Mouse (Mus musculus): ENCODE data around the gene Fam71f1.

Gene Fam71f1

DNA sequence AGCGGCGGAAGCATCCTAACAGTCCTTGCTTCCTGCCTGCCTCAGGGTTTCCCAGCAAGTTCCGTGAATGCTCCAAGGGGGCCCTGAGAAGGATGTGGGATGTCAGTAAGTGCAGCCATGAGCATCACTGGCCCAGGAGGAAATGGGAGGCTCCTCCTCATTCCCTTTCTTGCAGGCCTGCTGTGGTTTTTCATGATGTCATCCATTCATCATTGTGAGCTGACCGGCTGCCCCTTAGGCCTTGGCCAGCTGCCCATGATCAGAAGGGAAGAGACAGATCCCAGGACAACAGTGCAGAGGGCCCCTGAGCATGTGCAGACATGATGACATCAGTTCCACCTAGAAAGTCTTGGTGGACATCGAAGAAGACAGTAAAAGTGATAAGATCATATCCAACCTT lies at the start of gene Fam71f1:
Fam71f1 (plus strand) TSS at position 262 of the 400 bp plus-strand sequence.
- no peak for DNase-seq (ENCODE audit: low spot score)

GRCm38 (mm10) chr6:29270961-29271360 lies 48.0 kb upstream of the Fam71f1 start:
- no peak for DNase-seq (ENCODE audit: low spot score)

DNA sequence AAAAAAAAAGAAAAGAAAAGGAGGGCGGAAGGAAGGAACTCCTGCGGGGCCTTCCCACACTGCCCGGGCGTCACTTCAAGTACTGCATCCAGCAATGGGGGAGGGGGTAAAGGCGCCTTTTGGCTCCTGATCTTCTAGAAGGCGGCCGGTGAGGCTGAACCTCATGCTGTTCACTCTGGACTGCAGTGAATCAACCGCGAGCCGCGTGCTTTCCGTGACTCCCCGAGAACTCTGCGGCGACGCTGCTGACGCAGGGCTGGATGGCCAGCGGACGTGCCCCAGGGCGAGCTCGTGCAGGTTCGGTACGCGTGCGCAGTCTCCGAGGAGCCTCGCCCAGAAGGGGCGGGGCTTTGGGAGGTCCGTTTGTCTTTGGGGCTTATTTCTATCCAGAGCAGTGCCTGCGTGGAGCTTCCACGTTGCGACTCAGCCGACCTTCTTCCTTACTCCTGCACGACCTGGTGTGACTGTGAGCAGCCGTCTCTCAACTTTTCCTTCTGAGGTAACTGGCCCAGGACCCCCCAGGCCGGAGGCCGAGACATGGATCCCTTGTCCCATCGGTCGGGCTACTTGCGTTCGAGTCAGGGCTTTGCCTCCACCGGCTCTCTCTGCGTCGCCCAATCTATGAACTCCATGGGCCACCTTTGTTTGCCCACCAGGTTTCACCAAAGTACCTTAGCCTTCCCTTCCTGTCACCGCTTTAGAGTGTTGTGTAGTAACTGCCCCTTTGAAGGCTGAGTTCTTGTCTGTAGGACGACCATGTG lies 46.4 kb upstream of the Fam71f1 start, which contains the start of gene Hilpda:
Hilpda (plus strand) TSS at position 177 of the 761 bp plus-strand sequence.
- DNase-seq (ENCODE audit: low spot score): peak; percentile 92

DNA sequence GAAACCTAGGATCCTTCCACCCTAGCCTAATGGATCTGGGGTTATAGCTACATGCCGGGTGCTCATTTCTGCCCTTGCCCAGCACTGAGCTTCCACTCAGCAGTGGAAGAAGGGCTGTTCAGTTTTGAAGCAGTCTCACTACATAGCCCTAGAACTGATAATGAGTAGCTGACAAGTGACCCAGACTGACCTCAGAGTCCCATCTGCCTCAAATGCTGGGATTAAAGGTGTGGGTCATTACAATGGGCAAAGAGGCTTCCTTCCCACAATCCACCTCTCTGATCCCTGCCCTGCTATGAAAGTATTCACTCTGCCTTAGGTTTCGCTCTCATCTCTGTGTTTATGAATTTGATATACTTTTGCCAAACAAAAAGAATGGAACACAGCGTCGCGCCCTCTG lies 42.2 kb upstream of the Fam71f1 start:
- DNase-seq (ENCODE audit: low spot score): no peak

DNA sequence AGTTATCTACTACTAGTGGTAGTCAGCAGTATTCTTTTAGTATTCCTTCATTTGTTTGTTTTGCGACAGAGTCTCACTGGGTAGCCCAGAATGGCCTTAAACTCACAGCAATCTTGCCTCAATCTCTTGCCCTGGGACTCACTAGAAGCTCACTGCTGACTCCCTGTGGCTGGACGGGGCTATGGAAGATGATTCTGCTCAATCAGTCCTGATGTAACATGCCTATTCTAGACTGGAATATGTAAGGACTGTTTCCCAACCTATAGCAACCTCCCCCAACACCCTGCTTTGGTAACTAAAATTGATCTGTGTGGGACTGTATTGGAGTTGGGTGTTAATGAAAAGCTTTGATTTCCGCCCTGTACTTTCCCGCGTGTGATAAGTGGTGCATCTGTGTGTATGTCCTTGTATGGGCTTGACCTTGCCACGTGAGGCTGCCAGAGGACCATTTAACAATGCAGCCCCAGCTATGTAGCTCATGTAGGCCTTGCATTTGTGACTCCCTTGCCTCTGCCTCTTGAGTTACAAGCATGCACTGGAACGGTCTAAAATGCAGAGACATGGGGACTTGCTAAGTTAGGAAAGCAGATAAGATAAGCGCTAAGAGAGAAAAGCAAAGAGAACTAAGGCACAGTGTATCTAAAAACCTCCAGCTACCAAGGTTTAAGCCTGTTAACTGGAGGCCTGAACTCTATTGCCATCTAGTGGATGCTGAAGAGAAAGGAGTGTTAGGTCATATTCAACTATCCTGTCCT lies 40.2 kb upstream of the Fam71f1 start:
- no peak for DNase-seq (ENCODE audit: low spot score)

DNA sequence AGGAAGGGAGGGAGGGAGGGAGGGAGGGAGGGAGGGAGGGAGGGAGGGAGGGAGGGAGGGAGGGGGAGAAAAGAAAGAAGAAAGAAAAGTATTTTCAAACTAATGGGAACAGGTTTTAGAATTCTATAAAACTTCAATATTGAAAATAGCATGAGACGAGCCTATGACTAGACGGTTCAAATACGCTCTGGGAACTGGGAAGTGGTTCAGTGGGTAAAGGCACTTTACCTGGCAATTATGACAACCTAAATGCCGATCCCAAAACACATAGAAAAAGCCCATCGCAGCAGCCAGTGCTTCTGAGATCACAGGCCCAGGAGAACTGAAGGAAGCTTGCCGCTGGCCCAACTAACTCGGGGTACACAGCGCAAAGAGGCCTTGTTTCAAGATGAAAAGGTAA lies 39.6 kb upstream of the Fam71f1 start, which contains the start of gene Fam71f2:
Fam71f2 (plus strand) TSS at position 301 of the 400 bp plus-strand sequence.
- DNase-seq (ENCODE audit: low spot score): no peak

DNA sequence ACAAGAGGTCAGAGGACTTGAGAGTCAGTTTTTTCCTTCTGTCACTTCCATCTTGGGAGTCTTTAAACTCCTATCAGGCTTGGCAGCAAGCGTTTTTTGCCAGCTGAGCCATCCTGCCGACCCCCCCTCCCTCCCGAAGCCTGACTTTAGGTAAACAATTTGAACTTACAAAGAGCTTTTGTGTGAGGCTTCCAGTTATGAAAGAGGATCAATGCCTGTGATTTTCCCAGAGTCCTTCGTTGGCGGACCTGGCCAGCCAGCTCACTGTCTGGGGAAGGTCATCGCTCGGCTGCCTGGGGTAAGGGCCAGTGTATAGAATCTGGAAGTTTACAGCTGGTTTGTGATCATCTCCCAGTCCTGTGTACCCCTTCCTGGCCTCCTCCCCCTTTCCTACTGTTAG lies 38.3 kb upstream of the Fam71f1 start:
- no peak for DNase-seq (ENCODE audit: low spot score)

- DNase-seq (ENCODE audit: low spot score): no peak
Measured at GRCm38 (mm10) chr6:29286870-29287269, 32.1 kb upstream of the Fam71f1 start.

DNA sequence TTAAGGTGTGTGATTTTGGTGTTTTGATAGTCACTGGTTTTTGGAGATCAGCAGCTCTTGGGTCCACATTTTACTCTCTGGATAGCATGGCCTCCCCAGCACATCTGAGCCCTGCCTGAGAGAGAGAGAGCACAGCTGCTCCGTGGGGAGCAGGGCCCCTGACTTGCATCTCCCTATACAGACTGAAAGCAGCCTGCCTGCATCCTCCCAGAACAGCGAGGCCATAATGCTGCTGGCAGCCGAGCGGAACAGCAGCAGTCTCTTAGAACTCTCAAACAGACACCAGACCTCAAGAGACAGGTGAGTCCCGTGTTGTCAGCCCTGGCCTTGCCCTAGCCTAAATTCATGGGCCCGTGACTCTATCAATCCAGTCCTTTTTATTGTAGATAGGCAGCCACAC lies 31.5 kb upstream of the Fam71f1 start:
- no peak for DNase-seq (ENCODE audit: low spot score)

- DNase-seq (ENCODE audit: low spot score): no peak
Measured at GRCm38 (mm10) chr6:29287944-29288343, 31.0 kb upstream of the Fam71f1 start.

DNA sequence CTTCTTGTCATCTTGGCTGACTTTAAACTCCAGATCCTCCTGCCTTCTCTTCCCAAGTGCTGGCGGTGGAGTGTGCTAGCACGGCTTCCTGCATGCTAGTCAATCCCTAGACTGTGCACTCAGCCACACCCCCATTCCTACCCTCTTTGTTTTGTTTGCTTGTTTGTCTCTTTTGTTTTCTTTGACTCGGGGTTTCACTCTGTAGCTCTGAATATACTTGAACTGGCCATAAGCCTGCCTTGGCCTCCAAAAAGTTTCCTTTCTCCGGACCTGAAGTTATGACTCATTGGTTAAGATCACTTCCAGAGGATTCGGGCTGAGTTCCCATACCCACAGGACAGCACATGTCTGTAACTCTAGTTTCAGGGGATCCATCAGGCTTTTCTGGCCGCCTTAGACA lies 30.3 kb upstream of the Fam71f1 start:
- DNase-seq (ENCODE audit: low spot score): no peak

DNA sequence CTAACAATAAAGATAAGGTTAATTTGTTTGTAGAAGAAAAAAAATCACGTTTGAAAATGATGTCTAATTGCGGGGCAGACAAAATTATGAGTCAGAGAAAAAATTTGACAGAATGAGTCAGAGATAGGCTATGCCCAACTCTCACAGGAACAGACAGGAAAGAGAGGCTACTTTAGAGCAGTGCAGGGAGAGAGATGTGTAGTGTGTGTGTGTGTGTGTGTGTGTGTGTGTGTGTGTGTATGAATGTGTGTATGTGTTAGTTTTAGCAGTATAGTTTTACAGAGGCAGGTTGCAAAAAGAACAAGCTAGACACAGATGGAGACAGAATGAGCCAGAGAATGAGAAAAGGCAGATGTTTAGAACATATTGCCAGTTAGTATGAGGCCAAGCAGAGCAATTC lies 19.8 kb upstream of the Fam71f1 start:
- no peak for DNase-seq (ENCODE audit: low spot score)

- DNase-seq (ENCODE audit: low spot score): no peak
Measured at GRCm38 (mm10) chr6:29303251-29303650, 15.7 kb upstream of the Fam71f1 start.

- no peak for DNase-seq (ENCODE audit: low spot score)
Measured at GRCm38 (mm10) chr6:29303726-29304125, 15.2 kb upstream of the Fam71f1 start.

DNA sequence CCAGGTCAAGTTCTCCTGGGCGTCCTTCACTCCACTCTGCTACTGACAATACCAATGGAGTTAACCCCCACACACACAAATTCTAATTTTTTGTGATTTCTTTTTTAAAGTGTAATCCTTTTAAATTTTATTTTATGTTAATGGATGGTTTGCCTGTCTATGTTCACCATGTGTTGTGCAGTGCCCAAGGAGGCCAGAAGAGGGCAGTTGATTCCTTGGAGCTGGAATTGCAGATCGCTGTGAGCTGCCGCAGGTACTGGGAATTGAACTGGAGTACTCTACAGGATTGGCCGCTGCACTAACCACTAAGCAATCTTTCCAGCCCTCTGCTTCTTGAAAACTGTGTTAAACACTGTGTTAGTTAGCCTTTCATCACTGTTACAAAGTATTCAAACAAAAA lies 13.5 kb upstream of the Fam71f1 start:
- DNase-seq (ENCODE audit: low spot score): no peak

DNA sequence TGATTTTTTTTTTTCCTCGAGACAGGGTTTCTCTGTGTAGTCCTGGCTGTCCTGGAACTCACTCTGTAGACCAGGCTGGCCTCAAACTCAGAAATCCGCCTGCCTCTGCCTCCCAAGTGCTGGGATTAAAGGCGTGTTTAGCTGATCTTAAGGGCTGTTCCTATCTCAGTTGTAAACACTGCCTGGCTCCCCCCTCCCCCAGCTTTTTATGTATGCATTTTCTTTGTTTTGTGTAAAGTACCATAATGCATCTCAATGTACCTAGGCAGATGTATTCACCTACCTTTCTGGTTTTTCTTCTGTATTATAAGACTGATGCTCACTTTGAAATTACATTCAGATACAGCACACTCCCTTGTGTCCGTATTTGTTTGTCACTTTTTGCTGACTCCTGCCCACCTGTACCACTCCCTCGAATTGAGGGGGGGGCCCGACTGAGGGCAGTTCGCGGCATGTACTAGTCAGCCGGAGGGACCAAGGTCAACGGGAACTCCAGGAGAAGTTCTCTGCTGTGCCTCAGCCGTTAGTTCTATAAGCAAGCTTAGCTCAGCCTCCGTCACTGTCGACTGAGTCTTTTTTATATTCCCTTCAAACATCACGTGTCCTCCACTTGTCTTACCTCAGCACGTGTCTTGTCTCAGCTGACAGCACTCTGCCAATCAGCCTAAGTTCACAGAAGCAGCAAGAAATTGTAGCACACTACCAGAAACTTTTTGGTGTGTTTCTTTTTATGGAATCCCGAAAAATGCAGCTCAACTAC lies 9.9 kb upstream of the Fam71f1 start:
- no peak for DNase-seq (ENCODE audit: low spot score)

DNA sequence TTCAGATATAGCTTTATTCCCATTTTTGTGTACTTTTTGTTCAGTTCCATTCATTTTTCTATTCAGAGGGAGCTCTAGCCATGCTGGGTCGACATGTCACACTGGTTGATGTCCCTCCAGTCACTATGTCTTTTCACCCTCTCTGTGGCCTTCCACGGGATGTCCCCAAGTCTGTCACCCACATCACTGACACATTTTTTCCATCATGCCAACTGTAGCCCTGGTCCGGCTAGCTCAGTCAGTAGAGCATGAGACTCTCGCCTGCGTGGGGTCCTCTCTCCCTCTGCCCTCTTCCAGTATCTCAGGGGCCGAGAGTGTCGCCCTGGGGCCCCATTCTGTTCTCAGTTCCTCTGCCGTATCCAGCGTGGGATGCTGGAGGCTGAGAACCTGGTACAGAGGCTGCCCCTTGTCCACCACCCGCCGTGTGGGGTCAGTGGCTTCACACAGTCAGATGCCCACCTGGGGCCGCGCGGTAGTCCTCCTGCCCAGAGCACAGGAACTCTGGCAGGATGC lies 5.2 kb upstream of the Fam71f1 start:
- DNase-seq (ENCODE audit: low spot score): no peak

- no peak for DNase-seq (ENCODE audit: low spot score)
Measured at GRCm38 (mm10) chr6:29317286-29317685, 1.7 kb upstream of the Fam71f1 start.

GRCm38 (mm10) chr6:29317941-29318340 lies 999 bp upstream of the Fam71f1 start:
- no peak for DNase-seq (ENCODE audit: low spot score)

- no peak for DNase-seq (ENCODE audit: low spot score)
Measured at GRCm38 (mm10) chr6:29321586-29321985, 2.6 kb downstream of the Fam71f1 start.

GRCm38 (mm10) chr6:29322147-29322546 lies 3.2 kb downstream of the Fam71f1 start:
- DNase-seq (ENCODE audit: low spot score): no peak

- DNase-seq (ENCODE audit: low spot score): no peak
Measured at GRCm38 (mm10) chr6:29322735-29323134, 3.8 kb downstream of the Fam71f1 start.

Measured in testis, postnatal 14 days (tissue).